Mouse (Mus musculus): ENCODE data around the gene Ttc14. TPM values are rescaled to one million over a fixed set of nuclear protein-coding genes. Genes with fewer than 3 reads are reported as not detected.

Gene Ttc14
- total RNA-seq (2015): 27.2 and 27.6 TPM in 2 replicates
- total RNA-seq (2017): 50.4 and 59.9 TPM in 2 replicates

DNA sequence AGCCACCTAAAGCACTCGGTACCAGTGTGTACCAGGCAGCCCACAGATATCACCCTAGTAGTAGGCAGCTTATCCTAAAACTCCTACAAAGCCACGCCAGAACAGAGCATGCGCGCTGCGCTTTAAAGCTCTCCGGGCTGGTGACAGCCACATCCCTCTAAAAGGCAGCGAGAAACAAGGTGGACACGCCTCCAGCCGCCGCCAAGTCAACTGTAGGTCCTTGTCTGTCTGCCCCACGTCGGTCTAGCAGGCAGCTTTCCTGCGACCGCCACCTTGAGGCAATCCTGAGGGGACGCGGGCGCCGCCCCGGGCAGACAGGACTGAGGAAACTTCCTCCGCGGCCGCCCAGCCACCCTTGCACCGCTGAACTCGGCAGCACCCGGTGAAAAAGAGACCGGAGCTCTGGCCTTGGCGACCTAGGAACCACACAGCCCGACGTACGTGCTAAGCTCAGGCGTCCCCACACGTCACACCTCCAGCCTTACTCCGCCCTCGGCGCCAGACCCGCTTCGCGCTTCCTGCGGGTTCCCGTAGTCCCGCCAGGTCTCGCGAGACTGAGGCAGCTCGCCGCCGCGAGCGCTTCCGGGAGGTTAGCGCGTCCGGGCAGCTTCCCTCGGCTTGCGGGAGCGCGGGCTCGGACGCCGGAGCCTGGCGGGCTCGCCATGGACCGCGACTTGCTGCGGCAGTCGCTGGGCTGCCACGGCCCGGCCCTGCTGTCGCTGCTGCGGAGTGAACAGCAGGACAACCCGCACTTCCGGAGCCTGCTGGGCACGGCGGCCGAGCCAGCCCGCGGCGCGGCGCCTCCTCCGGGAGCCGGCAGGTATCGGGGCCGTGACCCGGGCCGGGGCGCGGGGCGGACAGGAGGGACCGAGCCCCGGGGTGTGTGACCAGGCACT is at the start of gene Ttc14:
Gene Ttc14, plus strand, starts transcription at position 216 of the 896 bp plus-strand sequence.
- peak; percentile 97 for ATAC-seq (ENCODE audit: poor library complexity, severe bottlenecking)

DNA sequence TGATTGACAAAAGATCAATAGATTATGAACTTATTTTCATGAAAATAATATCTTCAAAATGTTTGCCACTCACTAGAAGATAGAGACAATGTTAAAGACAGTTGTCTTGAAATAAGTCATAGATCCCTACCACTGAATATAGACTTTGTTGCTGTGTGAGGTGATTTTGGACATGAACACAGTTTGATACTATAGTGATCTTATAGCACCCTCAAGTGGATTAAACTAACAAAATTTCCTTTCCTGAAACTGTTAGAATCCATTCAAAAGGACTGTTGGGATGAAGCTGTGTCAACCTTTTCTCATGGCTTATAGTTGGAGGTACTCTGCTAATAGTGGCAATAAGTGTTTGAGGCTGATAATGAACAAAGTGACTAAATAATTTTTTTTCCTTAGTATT is 8.7 kb upstream of the Ttc14 start:
- no peak for ATAC-seq (ENCODE audit: poor library complexity, severe bottlenecking)

DNA sequence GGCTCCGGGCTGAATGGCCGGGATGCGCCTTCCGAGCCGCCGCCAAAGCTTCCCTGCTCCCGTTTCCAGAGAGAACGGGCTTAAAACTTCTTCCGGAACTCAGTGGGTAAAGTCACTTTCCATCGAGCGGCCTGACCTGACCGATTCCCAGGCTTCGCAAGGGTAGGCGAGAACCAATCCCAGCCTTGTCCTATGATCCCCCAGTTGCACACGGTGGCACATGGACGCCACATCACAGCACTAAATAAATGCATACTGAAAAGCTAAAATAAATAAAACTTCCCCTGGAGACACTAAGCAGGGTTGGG is 835 bp downstream of the Ttc14 start:
- no peak for ATAC-seq (ENCODE audit: poor library complexity, severe bottlenecking)

- ATAC-seq (ENCODE audit: poor library complexity, severe bottlenecking): no peak
Observed at GRCm38 (mm10) chr3:33807151-33807550, 7.5 kb downstream of the Ttc14 start.

DNA sequence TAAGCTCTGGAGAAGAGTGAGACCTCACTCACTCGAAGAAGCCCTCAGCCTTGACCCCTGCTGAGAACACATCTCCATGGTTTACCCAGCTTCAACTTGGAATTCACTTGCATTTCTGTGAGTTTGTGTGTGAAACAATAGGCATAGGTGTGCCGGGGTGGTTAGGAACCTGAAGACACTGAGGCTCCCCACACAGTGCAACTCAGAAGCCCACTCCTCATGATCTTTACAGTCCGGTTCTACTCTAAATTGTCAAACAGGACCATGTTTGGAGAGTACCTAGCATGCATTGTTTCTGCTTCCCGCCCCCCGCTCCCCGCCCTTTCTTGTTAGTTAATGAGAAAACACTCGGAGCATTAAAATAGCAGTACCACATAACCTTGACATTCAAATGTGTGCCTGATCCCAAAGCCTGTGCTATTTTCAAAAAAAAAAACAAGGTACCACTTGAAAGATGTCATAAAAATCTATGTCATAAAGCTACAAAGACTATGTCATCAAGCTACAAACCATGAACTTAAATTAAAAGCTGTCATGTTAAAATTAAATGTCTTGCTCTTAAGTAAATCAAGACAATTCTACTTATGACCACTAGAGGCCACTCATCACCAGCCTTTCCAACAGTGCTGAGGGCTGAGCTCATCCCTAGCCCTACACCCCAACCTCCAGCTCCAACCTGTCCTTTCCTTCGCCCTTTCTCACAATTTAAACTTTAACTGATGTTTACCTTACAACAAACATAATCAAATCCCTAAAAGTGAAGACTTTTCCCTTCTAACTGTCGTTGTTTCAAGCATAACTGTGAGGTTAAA is 24.7 kb downstream of the Ttc14 start:
- ATAC-seq (ENCODE audit: poor library complexity, severe bottlenecking): peak; percentile 87

- ATAC-seq (ENCODE audit: poor library complexity, severe bottlenecking): no peak
Observed at GRCm38 (mm10) chr3:33832351-33832750, 32.7 kb downstream of the Ttc14 start.

- no peak for ATAC-seq (ENCODE audit: poor library complexity, severe bottlenecking)
Observed at GRCm38 (mm10) chr3:33836576-33836975, 36.9 kb downstream of the Ttc14 start.

DNA sequence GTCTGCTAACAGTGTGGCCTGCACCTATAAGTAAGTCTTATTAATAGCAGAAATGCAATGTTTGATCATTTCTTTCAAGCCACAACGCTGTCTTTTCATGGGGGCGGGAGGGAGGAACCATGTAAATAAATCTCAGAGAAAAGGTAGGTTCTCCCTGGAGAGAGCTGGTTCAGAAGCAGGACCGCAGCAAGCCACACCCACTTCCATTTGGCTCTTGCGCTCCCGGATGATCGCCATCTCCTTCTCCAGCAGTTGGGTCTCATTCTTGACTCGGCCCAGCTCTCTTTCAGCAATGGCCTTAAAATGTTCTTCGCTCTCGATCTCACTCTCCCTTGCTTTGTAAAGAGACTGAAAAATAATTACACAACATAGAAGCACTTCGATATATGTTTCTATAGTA is 39.2 kb downstream of the Ttc14 start:
- no peak for ATAC-seq (ENCODE audit: poor library complexity, severe bottlenecking)

DNA sequence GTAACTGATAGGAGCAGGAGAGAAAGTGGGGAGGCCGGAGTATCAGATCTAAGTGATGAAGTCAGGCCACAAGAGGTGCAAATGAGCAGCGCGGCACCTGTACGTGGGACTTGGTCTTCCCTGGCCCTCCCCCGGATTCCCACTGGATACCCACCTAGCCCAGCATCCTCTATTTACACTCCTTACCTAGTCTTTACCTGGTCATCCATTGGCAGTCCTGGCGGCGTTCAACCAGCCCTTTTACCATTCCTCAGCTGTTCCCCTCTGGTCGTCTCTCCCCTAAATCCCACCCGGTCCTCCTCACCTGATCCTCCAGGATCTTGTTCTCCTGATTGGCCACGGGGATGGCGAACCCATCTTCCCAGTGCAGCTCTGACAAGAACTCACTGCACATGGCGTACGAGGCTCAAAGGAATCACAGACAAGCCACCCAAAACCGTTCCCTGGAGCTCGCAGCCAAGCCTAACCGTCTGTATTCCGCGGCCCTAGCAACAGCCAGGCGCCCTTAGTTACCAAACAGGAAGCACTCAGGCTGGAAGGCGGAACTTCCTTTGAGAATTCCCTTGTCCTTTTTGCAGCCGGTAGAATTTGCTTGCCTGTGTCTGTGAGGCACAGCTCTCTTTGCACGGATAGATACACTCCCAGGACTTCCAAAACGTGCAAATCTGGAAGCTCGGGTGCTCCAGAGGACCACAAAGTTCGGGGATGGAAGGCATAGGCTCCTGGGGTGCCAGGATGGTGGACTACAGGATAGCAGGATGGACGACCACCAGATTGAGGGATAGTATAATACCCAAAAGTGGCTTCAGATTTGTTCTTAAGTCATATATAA is 44.4 kb downstream of the Ttc14 start, which contains the start of gene Ccdc39:
Gene Ccdc39, minus strand, starts transcription at position 510 of the 832 bp plus-strand sequence.
- ATAC-seq (ENCODE audit: poor library complexity, severe bottlenecking): peak; percentile 89

GRCm38 (mm10) chr3:33846639-33847038 is 47.0 kb downstream of the Ttc14 start:
- no peak for ATAC-seq (ENCODE audit: poor library complexity, severe bottlenecking)

DNA sequence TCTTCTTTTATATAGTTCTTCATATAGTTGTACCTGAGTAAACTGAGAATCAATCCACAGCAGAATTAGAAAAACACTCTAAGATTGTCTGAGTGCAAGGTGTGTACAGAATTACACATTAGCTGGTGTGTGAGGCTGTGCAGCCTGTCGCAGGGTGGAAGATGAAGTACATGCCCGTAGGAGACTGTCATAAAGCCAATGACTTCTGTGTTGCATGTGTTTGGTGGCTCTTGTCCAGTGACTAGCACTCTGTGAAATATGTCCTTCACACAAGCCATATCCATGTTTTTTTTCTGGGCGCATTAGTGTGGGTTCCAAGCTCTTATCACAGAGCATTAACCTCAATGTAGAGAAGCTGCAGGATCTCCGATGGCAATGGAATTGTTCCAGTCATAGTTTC is 51.2 kb downstream of the Ttc14 start:
- no peak for ATAC-seq (ENCODE audit: poor library complexity, severe bottlenecking)

DNA sequence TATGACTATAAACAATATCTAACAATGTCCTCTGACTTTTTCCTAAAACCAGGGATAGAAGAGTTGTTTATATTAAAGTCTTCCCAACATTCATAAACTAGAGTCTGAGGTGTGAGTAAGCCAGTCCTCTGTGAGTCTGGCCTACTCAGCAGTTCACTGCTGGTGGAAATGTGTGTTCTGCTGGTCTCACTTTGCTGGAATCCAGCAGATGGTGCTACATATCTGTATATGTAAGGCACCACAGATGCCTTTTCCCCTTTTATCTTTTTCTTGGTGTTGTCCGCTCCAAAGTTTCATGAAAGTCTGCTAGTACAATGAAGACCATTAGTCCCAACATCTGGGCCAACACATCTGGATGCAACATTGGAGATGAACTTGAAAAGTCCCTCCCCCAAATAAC is 53.4 kb downstream of the Ttc14 start:
- ATAC-seq (ENCODE audit: poor library complexity, severe bottlenecking): no peak

DNA sequence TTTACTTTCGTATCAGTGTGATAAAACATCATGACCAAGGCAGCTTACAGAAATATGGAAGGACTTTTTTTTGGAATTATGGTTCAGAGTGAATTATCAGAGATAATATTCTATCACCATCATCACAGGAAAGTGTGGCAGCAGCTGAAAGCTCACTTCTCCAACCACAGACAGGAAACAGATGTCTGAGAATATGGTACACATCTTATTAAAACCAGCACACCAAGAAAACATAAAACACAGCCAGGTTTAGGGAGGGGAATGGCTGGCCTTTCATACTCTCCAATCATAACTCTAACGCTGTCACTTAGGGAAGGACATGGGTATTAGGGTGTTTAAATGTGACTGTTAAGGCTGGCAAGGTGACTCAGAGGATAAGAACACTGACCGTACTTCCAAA is 59.3 kb downstream of the Ttc14 start:
- ATAC-seq (ENCODE audit: poor library complexity, severe bottlenecking): no peak

- ATAC-seq (ENCODE audit: poor library complexity, severe bottlenecking): no peak
Observed at GRCm38 (mm10) chr3:33864000-33864540, 64.4 kb downstream of the Ttc14 start.

Other genes starting within 250 kb of the Ttc14 start
- gene Ccdc39, start 44.5 kb downstream of the Ttc14 start, total RNA-seq (2015): not detected in 2 replicates
- not detected in 2 replicates for gene Ccdc39, start 44.5 kb downstream of the Ttc14 start, total RNA-seq (2017)
- 78.0 and 95.2 TPM in 2 replicates for gene Fxr1, start 220.1 kb downstream of the Ttc14 start, total RNA-seq (2015)
- 173 and 175 TPM in 2 replicates for gene Fxr1, start 220.1 kb downstream of the Ttc14 start, total RNA-seq (2017)

All from megakaryocyte, adult 5-6 weeks (primary cell).